Mouse (Mus musculus) lung, postnatal 0 days (tissue): Measurements from ENCODE around the gene Alms1. TPM values are rescaled to one million over a fixed set of nuclear protein-coding genes. Genes with fewer than 3 reads are reported as not detected.
"Not testable (repeated sequence)": the region's sequence is repeated elsewhere in the genome, so short reads cannot be mapped to it uniquely, and the experiment has no call there.

Source experiments
- ATAC-seq: fragments of 200-750 bp; cut with Nextera tagmentation; 2 replicates; pipeline ENCODE4 v1.8.0; 2017; ENCODE audit warnings: moderate library complexity
- DNase-seq: peaks from one replicate; pipeline ENCODE4 v3.0.0-alpha.2; 2016; ENCODE audit warnings: low spot score
- H3K27ac ChIP-seq: fragments of 300-500 bp; sonication (generic); 2 replicates; pipeline ENCODE4 v1.5.1; 2014; ENCODE audit warnings: antibody characterized with exemption, mild to moderate bottlenecking, low read length, mixed read lengths
- H3K27me3 ChIP-seq: fragments of 300-500 bp; sonication (generic); replicated peaks from 2 replicates; pipeline ENCODE4 v1.6.1; 2014; ENCODE audit warnings: low read length, mixed read lengths; ENCODE audit not compliant: insufficient read depth
- H3K36me3 ChIP-seq: fragments of 300-500 bp; sonication (generic); 2 replicates; pipeline ENCODE4 v1.6.1; 2014; ENCODE audit warnings: low read length, mixed read lengths; ENCODE audit not compliant: insufficient read depth
- H3K4me1 ChIP-seq: fragments of 300-500 bp; sonication (generic); 2 replicates; pipeline ENCODE4 v1.6.1; 2014; ENCODE audit warnings: antibody characterized with exemption, low read depth, low read length, mixed read lengths; ENCODE audit not compliant: insufficient read depth
- H3K4me2 ChIP-seq: fragments of 300-500 bp; sonication (generic); replicated peaks from 2 replicates; pipeline ENCODE4 v1.6.1; 2014; ENCODE audit warnings: low read depth, mild to moderate bottlenecking, low read length, moderate library complexity, mixed read lengths
- H3K4me3 ChIP-seq: fragments of 300-500 bp; sonication (generic); 2 replicates; pipeline ENCODE4 v1.5.1; 2014; ENCODE audit warnings: low read depth, low read length
- H3K9ac ChIP-seq: fragments of 300-500 bp; sonication (generic); replicated peaks from 2 replicates; pipeline ENCODE4 v1.6.1; 2014; ENCODE audit warnings: low read depth, mild to moderate bottlenecking
- H3K9me3 ChIP-seq: fragments of 300-500 bp; sonication (generic); 2 replicates; pipeline ENCODE4 v1.6.1; 2016; ENCODE audit warnings: low read length, mixed read lengths
- CTCF ChIP-seq: IDR thresholded peaks from 2 replicates; pipeline ENCODE4 v1.5.1; 2016; ENCODE audit warnings: antibody characterized with exemption, mild to moderate bottlenecking
- WGBS: fragments of 180-500 bp; shearing (Covaris S2); extraction: QIAGEN DNeasy Blood & Tissue Kit; methylation state at CpG from one replicate; pipeline ENCODE4 v1.1.7; 2014; 5-methylcytosine and 5-hydroxymethylcytosine counted together
- microRNA-seq: library from miRNA; unstranded; fragments of <30 nt; microRNA quantifications from one replicate; pipeline ENCODE4, GENCODE M21; 2016
- polyA plus RNA-seq: library from polyadenylated mRNA; unstranded; fragments of >200 nt; fragmentation: Nextera tagmentation; extraction: Ambion mirVana; gene quantifications from 2 replicates; pipeline ENCODE4 v1.2.1, GENCODE M21; 2015

Alms1 gene
- polyA plus RNA-seq, 1 experiment from 2014 or later = 1.2 TPM

DNA sequence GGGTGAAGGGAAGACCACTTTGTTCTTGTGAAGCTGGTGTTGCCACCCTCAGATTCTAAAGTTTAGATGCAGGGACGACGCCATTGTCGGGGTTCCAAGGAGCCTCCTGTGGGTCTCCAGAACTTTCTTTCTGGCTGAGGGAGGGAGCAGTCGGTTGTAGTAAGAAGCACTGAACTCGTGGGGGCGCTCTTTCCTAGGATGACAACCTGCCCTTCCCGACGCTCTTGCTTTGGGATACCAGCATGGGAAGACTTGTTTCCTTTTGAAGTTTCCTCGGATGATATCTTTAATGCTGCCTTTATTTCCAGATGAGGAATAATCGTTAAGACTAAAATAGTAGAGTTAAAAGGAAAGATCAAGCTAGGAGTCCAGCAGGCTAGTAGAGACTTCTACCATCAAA lies 125.8 kb downstream of the Alms1 start, which contains the start of gene Nat8f7:
TSS of gene Nat8f7 (minus strand) at position 101 of the 400 bp plus-strand sequence.
- H3K4me3 ChIP-seq, H3K27me3 ChIP-seq, H3K4me1 ChIP-seq, H3K9ac ChIP-seq, H3K9me3 ChIP-seq, ATAC-seq, H3K36me3 ChIP-seq, DNase-seq, H3K4me2 ChIP-seq, H3K27ac ChIP-seq: not testable (repeated sequence)
- 70% methylated on average over 10 of the region's 10 CpGs for WGBS
- TF ChIP-seq CTCF = peak; percentile 13

Small RNA genes lying within 50 kb of the gene (microRNA-seq; reads per million reads assigned to microRNA genes)
- gene Gm27317 = not detected

Other genes starting within 250 kb of the Alms1 start
- gene Rab11fip5, start 212.9 kb upstream of the Alms1 start, polyA plus RNA-seq = 11.2 and 12.2 TPM in 2 replicates
- 0.24 and 0.27 TPM in 2 replicates for gene Noto, start 163.6 kb upstream of the Alms1 start, polyA plus RNA-seq
- gene Smyd5, start 155.5 kb upstream of the Alms1 start, polyA plus RNA-seq = 13.3 and 14.8 TPM in 2 replicates
- 200 and 210 TPM in 2 replicates for gene Cct7, start 136.0 kb upstream of the Alms1 start, polyA plus RNA-seq
- gene Pradc1, start 135.6 kb upstream of the Alms1 start, polyA plus RNA-seq = 47.7 and 54.0 TPM in 2 replicates
- gene Fbxo41, start 84.5 kb upstream of the Alms1 start, polyA plus RNA-seq = 0.02 TPM in 1 of 2 replicates, not detected in the other
- gene Egr4, start 73.9 kb upstream of the Alms1 start, polyA plus RNA-seq = not detected in 2 replicates
- gene Nat8f7, start 125.7 kb downstream of the Alms1 start, polyA plus RNA-seq = not detected in 2 replicates
- gene Nat8f3, start 178.2 kb downstream of the Alms1 start, polyA plus RNA-seq = not detected in 2 replicates
- not detected in 2 replicates for gene Nat8f6, start 233.4 kb downstream of the Alms1 start, polyA plus RNA-seq
- gene Nat8f5, start 233.4 kb downstream of the Alms1 start, polyA plus RNA-seq = 0.19 TPM in 1 of 2 replicates, not detected in the other
- not detected in 2 replicates for gene Nat8, start 244.6 kb downstream of the Alms1 start, polyA plus RNA-seq